Mouse (Mus musculus) hindbrain, postnatal 0 days (tissue): ENCODE results near the gene Sprtn. TPM values are rescaled to one million over a fixed set of nuclear protein-coding genes. Genes with fewer than 3 reads are reported as not detected.

Experiments
- ATAC-seq: fragments of 200-750 bp; cut with Nextera tagmentation; 2 replicates; pipeline ENCODE4 v1.8.0; 2017; ENCODE audit warnings: mild to moderate bottlenecking, moderate TSS enrichment, moderate library complexity
- DNase-seq: peaks from one replicate; pipeline ENCODE4 v3.0.0-alpha.2; 2015; ENCODE audit warnings: low spot score
- H3K27ac ChIP-seq: fragments of 300-500 bp; sonication (generic); 2 replicates; pipeline ENCODE4 v1.5.1; 2014; ENCODE audit warnings: mild to moderate bottlenecking
- H3K27me3 ChIP-seq: fragments of 300-500 bp; sonication (generic); 2 replicates; pipeline ENCODE4 v1.6.1; 2014; ENCODE audit warnings: low read length, mixed read lengths; ENCODE audit not compliant: insufficient read depth
- H3K36me3 ChIP-seq: fragments of 300-500 bp; sonication (generic); 2 replicates; pipeline ENCODE4 v1.6.1; 2014; ENCODE audit warnings: low read length, mixed read lengths; ENCODE audit not compliant: insufficient read depth
- H3K4me1 ChIP-seq: fragments of 300-500 bp; sonication (generic); 2 replicates; pipeline ENCODE4 v1.6.1; 2014; ENCODE audit warnings: antibody characterized with exemption, low read length, mixed read lengths; ENCODE audit not compliant: insufficient read depth
- H3K4me2 ChIP-seq: fragments of 300-500 bp; sonication (generic); 2 replicates; pipeline ENCODE4 v1.6.1; 2014; ENCODE audit warnings: low read depth, mild to moderate bottlenecking, low read length, moderate library complexity, mixed read lengths
- H3K4me3 ChIP-seq: fragments of 300-500 bp; sonication (generic); 2 replicates; pipeline ENCODE4 v1.5.1; 2014; ENCODE audit warnings: low read length
- H3K9ac ChIP-seq: fragments of 300-500 bp; sonication (generic); replicated peaks from 2 replicates; pipeline ENCODE4 v1.6.1; 2014; ENCODE audit warnings: mild to moderate bottlenecking, low read length, moderate library complexity, mixed read lengths
- H3K9me3 ChIP-seq: fragments of 300-500 bp; sonication (generic); 2 replicates; pipeline ENCODE4 v1.6.1; 2016; ENCODE audit warnings: low read length, mixed read lengths
- CTCF ChIP-seq: IDR thresholded peaks from 2 replicates; pipeline ENCODE4 v1.5.1; 2016; ENCODE audit warnings: antibody characterized with exemption, control low read depth, low read depth
- WGBS: fragments of 180-500 bp; shearing (Covaris S2); extraction: QIAGEN DNeasy Blood & Tissue Kit; methylation state at CpG from one replicate; pipeline ENCODE4 v1.1.7; 2014; 5-methylcytosine and 5-hydroxymethylcytosine counted together
- polyA plus RNA-seq: library from polyadenylated mRNA; unstranded; fragments of >200 nt; fragmentation: Nextera tagmentation; extraction: Ambion mirVana; gene quantifications from 2 replicates; pipeline ENCODE4 v1.2.1, GENCODE M21; 2015
- total RNA-seq: library from RNA; depleted of rRNA; stranded (reverse); fragments of >200 nt; gene quantifications from 2 replicates; pipeline ENCODE4 v1.2.3, GENCODE M21; 2014

Sprtn gene
- total and polyA plus RNA-seq, 2 experiments from 2014 or later: 6.0 to 11.6 TPM

- 0 out of 2 replicates have a peak overlapping the region, but pooled peaks have one; percentile 93 for H3K27ac ChIP-seq
- peaks cover 8% of the 10 kb centered on the region for H3K4me1 ChIP-seq
- H3K9me3 ChIP-seq: no peaks in the 10 kb centered on the region
- WGBS: 29% methylated on average over 8 of the region's 8 CpGs
- ATAC-seq (no peak), DNase-seq (no peak)
- H3K36me3 ChIP-seq: 0 out of 2 replicates have a peak, but pooled peaks cover 13% of the 10 kb centered on the region
- TF ChIP-seq CTCF: no peak
- peak overlapping the region; percentile 89 for H3K4me2 ChIP-seq
- H3K27me3 ChIP-seq: no peaks in the 10 kb centered on the region
- H3K4me3 ChIP-seq: peak overlapping the region; percentile 73
- H3K9ac ChIP-seq: peak overlapping the region; percentile 78
Observed at GRCm38 (mm10) chr8:124863729-124864128, 34.0 kb upstream of the Sprtn start.

- no peak overlapping the region for H3K4me2 ChIP-seq
- no peak for ATAC-seq
Observed at GRCm38 (mm10) chr8:124866669-124867068, 31.0 kb upstream of the Sprtn start.

GRCm38 (mm10) chr8:124867126-124867525 lies 30.6 kb upstream of the Sprtn start:
- Histone ChIP-seq H3K27me3 (no peaks in the 10 kb centered on the region), H3K4me2 (no peak overlapping the region), H3K9me3 (no peaks in the 10 kb centered on the region), H3K9ac (no peak overlapping the region), H3K4me3 (no peak overlapping the region), H3K4me1 (peaks cover 8% of the 10 kb centered on the region), H3K36me3 (peaks cover 4% of the 10 kb centered on the region; the same call in 1 of the 2 replicates), H3K27ac (no peak overlapping the region)
- DNase-seq (no peak), ATAC-seq (no peak)
- TF ChIP-seq CTCF: no peak
- WGBS: 98% methylated on average over 2 of the region's 2 CpGs

More at GRCm38 (mm10) chr8:124866669-124867068, 31.0 kb upstream of the Sprtn start:
- Histone ChIP-seq H3K27me3 (no peaks in the 10 kb centered on the region), H3K36me3 (no peaks in the 10 kb centered on the region), H3K4me1 (peaks cover 8% of the 10 kb centered on the region), H3K4me3 (no peak overlapping the region), H3K9me3 (no peaks in the 10 kb centered on the region), H3K27ac (no peak overlapping the region), H3K9ac (no peak overlapping the region)
- no peak for DNase-seq
- TF ChIP-seq CTCF: no peak
- WGBS: 84% methylated on average over 3 of the region's 3 CpGs

- Histone ChIP-seq H3K27ac (no peak overlapping the region), H3K4me2 (no peak overlapping the region), H3K27me3 (no peaks in the 10 kb centered on the region), H3K36me3 (peaks cover 30% of the 10 kb centered on the region), H3K9ac (no peak overlapping the region), H3K9me3 (no peaks in the 10 kb centered on the region), H3K4me3 (no peak overlapping the region), H3K4me1 (peaks cover 4% of the 10 kb centered on the region; the same call in 1 of the 2 replicates)
- no peak for DNase-seq
- TF ChIP-seq CTCF: no peak
- no peak for ATAC-seq
- WGBS: 80% methylated on average over 6 of the region's 6 CpGs
Observed at GRCm38 (mm10) chr8:124869708-124870107, 28.0 kb upstream of the Sprtn start.

GRCm38 (mm10) chr8:124871474-124871873 lies 26.2 kb upstream of the Sprtn start:
- no peak for ATAC-seq

GRCm38 (mm10) chr8:124872081-124872480 lies 25.6 kb upstream of the Sprtn start:
- Histone ChIP-seq H3K27ac (no peak overlapping the region), H3K4me1 (peaks cover 4% of the 10 kb centered on the region; the same call in 1 of the 2 replicates), H3K4me2 (no peak overlapping the region), H3K27me3 (no peaks in the 10 kb centered on the region), H3K4me3 (no peak overlapping the region), H3K9me3 (no peaks in the 10 kb centered on the region), H3K9ac (no peak overlapping the region), H3K36me3 (peaks cover 46% of the 10 kb centered on the region)
- 95% methylated on average over 7 of the region's 7 CpGs for WGBS
- no peak for TF ChIP-seq CTCF
- ATAC-seq (no peak), DNase-seq (no peak)

More at GRCm38 (mm10) chr8:124871474-124871873, 26.2 kb upstream of the Sprtn start:
- Histone ChIP-seq H3K9me3 (no peaks in the 10 kb centered on the region), H3K36me3 (peaks cover 40% of the 10 kb centered on the region), H3K4me2 (no peak overlapping the region), H3K4me1 (peaks cover 4% of the 10 kb centered on the region; the same call in 1 of the 2 replicates), H3K9ac (no peak overlapping the region), H3K27ac (no peak overlapping the region), H3K4me3 (no peak overlapping the region), H3K27me3 (no peaks in the 10 kb centered on the region)
- no peak for TF ChIP-seq CTCF
- 92% methylated on average over 7 of the region's 7 CpGs for WGBS
- no peak for DNase-seq

GRCm38 (mm10) chr8:124872690-124873089 lies 25.0 kb upstream of the Sprtn start:
- 92% methylated on average over 5 of the region's 5 CpGs for WGBS
- ATAC-seq: no peak
- H3K4me2 ChIP-seq: no peak overlapping the region

More at GRCm38 (mm10) chr8:124872690-124873089, 25.0 kb upstream of the Sprtn start:
- no peak for TF ChIP-seq CTCF
- Histone ChIP-seq H3K9ac (no peak overlapping the region), H3K4me1 (peaks cover 4% of the 10 kb centered on the region; the same call in 1 of the 2 replicates), H3K9me3 (no peaks in the 10 kb centered on the region), H3K27ac (no peak overlapping the region), H3K36me3 (peaks cover 52% of the 10 kb centered on the region), H3K27me3 (no peaks in the 10 kb centered on the region), H3K4me3 (no peak overlapping the region)
- no peak for DNase-seq
